Mouse (Mus musculus): ENCODE measurements around the gene Pak7. TPM values are rescaled to one million over a fixed set of nuclear protein-coding genes. Genes with fewer than 3 reads are reported as not detected.

The Pak7 gene
- polyA plus RNA-seq, 1 experiment from 2014 or later = 4.2 TPM

GRCm38 (mm10) chr2:136149530-136149929, 238.2 kb downstream of the Pak7 start:
- Histone ChIP-seq H3K4me3 (ENCODE audit: low read depth, low read length) (no peak overlapping the region), H3K27me3 (ENCODE audit: control insufficient read depth, insufficient read depth, low read length) (no peaks in the 10 kb centered on the region), H3K9me3 (replicated peaks; ENCODE audit: control insufficient read depth, low read length) (no peaks in the 10 kb centered on the region), H3K9ac (replicated peaks; ENCODE audit: low read length) (no peak overlapping the region), H3K27ac (replicated peaks; ENCODE audit: low read depth, low read length) (no peak overlapping the region), H3K36me3 (replicated peaks; ENCODE audit: control insufficient read depth, insufficient read depth, low read depth, low read length) (no peaks in the 10 kb centered on the region), H3K4me1 (ENCODE audit: control insufficient read depth, insufficient read depth, low read length) (no peaks in the 10 kb centered on the region), H3K4me2 (ENCODE audit: low read depth, low read length) (no peak overlapping the region)
- ATAC-seq (replicated peaks; ENCODE audit: insufficient number of reproducible peaks, low FRiP score, low TSS enrichment, low read depth) (peak; percentile 62; the same call in 1 of the 2 replicates), DNase-seq (ENCODE audit: low spot score) (peak; percentile 71)
- 43% methylated on average over 4 of the region's 4 CpGs for WGBS

- ATAC-seq (replicated peaks; ENCODE audit: insufficient number of reproducible peaks, low FRiP score, low TSS enrichment, low read depth) (peak; percentile 79; the same call in 1 of the 2 replicates), DNase-seq (ENCODE audit: low spot score) (peak; percentile 94)
- H3K36me3 ChIP-seq (replicated peaks; ENCODE audit: control insufficient read depth, insufficient read depth, low read depth, low read length) = no peaks in the 10 kb centered on the region
- H3K4me2 ChIP-seq (ENCODE audit: low read depth, low read length) = no peak overlapping the region
- H3K9me3 ChIP-seq (replicated peaks; ENCODE audit: control insufficient read depth, low read length) = no peaks in the 10 kb centered on the region
- H3K4me1 ChIP-seq (ENCODE audit: control insufficient read depth, insufficient read depth, low read length) = no peaks in the 10 kb centered on the region
- H3K9ac ChIP-seq (replicated peaks; ENCODE audit: low read length) = no peak overlapping the region
- WGBS = 5% methylated on average over 6 of the region's 6 CpGs
- no peak overlapping the region for H3K27ac ChIP-seq (replicated peaks; ENCODE audit: low read depth, low read length)
- no peaks in the 10 kb centered on the region for H3K27me3 ChIP-seq (ENCODE audit: control insufficient read depth, insufficient read depth, low read length)
- H3K4me3 ChIP-seq (ENCODE audit: low read depth, low read length) = no peak overlapping the region
These were observed 238.8 kb downstream of the Pak7 start for GRCm38 (mm10) chr2:136148999-136149398.

- no peak overlapping the region for H3K27ac ChIP-seq (replicated peaks; ENCODE audit: low read depth, low read length)
- no peaks in the 10 kb centered on the region for H3K36me3 ChIP-seq (replicated peaks; ENCODE audit: control insufficient read depth, insufficient read depth, low read depth, low read length)
- H3K4me2 ChIP-seq (ENCODE audit: low read depth, low read length) = no peak overlapping the region
- H3K9ac ChIP-seq (replicated peaks; ENCODE audit: low read length) = no peak overlapping the region
- H3K4me3 ChIP-seq (ENCODE audit: low read depth, low read length) = no peak overlapping the region
- DNase-seq (ENCODE audit: low spot score) = no peak
- H3K4me1 ChIP-seq (ENCODE audit: control insufficient read depth, insufficient read depth, low read length) = no peaks in the 10 kb centered on the region
- WGBS = 60% methylated on average over 2 of the region's 2 CpGs
- no peak for ATAC-seq (replicated peaks; ENCODE audit: insufficient number of reproducible peaks, low FRiP score, low TSS enrichment, low read depth)
- no peaks in the 10 kb centered on the region for H3K27me3 ChIP-seq (ENCODE audit: control insufficient read depth, insufficient read depth, low read length)
- no peaks in the 10 kb centered on the region for H3K9me3 ChIP-seq (replicated peaks; ENCODE audit: control insufficient read depth, low read length)
These were observed 247.0 kb downstream of the Pak7 start for GRCm38 (mm10) chr2:136140807-136141206.

- peak; percentile 69 for DNase-seq (ENCODE audit: low spot score)
- WGBS = 46% methylated on average over 4 of the region's 4 CpGs
- no peak overlapping the region for H3K4me2 ChIP-seq (ENCODE audit: low read depth, low read length)
- H3K36me3 ChIP-seq (replicated peaks; ENCODE audit: control insufficient read depth, insufficient read depth, low read depth, low read length) = no peaks in the 10 kb centered on the region
- no peak overlapping the region for H3K4me3 ChIP-seq (ENCODE audit: low read depth, low read length)
- no peaks in the 10 kb centered on the region for H3K9me3 ChIP-seq (replicated peaks; ENCODE audit: control insufficient read depth, low read length)
- no peak overlapping the region for H3K27ac ChIP-seq (replicated peaks; ENCODE audit: low read depth, low read length)
- H3K27me3 ChIP-seq (ENCODE audit: control insufficient read depth, insufficient read depth, low read length) = no peaks in the 10 kb centered on the region
- no peak for ATAC-seq (replicated peaks; ENCODE audit: insufficient number of reproducible peaks, low FRiP score, low TSS enrichment, low read depth)
- H3K9ac ChIP-seq (replicated peaks; ENCODE audit: low read length) = no peak overlapping the region
- H3K4me1 ChIP-seq (ENCODE audit: control insufficient read depth, insufficient read depth, low read length) = no peaks in the 10 kb centered on the region
These were observed 248.4 kb downstream of the Pak7 start for GRCm38 (mm10) chr2:136139159-136140069.

GRCm38 (mm10) chr2:136138451-136138850, 249.3 kb downstream of the Pak7 start:
- no peaks in the 10 kb centered on the region for H3K36me3 ChIP-seq (replicated peaks; ENCODE audit: control insufficient read depth, insufficient read depth, low read depth, low read length)
- ATAC-seq (replicated peaks; ENCODE audit: insufficient number of reproducible peaks, low FRiP score, low TSS enrichment, low read depth) (no peak), DNase-seq (ENCODE audit: low spot score) (no peak)
- H3K9ac ChIP-seq (replicated peaks; ENCODE audit: low read length) = no peak overlapping the region
- H3K9me3 ChIP-seq (replicated peaks; ENCODE audit: control insufficient read depth, low read length) = no peaks in the 10 kb centered on the region
- H3K27me3 ChIP-seq (ENCODE audit: control insufficient read depth, insufficient read depth, low read length) = no peaks in the 10 kb centered on the region
- no peaks in the 10 kb centered on the region for H3K4me1 ChIP-seq (ENCODE audit: control insufficient read depth, insufficient read depth, low read length)
- H3K27ac ChIP-seq (replicated peaks; ENCODE audit: low read depth, low read length) = no peak overlapping the region
- H3K4me2 ChIP-seq (ENCODE audit: low read depth, low read length) = no peak overlapping the region
- H3K4me3 ChIP-seq (ENCODE audit: low read depth, low read length) = no peak overlapping the region

GRCm38 (mm10) chr2:136121867-136122266, 265.9 kb downstream of the Pak7 start:
- ATAC-seq (replicated peaks; ENCODE audit: insufficient number of reproducible peaks, low FRiP score, low TSS enrichment, low read depth) (no peak; the same call in 1 of the 2 replicates), DNase-seq (ENCODE audit: low spot score) (no peak)
- Histone ChIP-seq H3K4me3 (ENCODE audit: low read depth, low read length) (no peak overlapping the region), H3K4me2 (ENCODE audit: low read depth, low read length) (no peak overlapping the region), H3K4me1 (ENCODE audit: control insufficient read depth, insufficient read depth, low read length) (no peaks in the 10 kb centered on the region), H3K27me3 (ENCODE audit: control insufficient read depth, insufficient read depth, low read length) (no peaks in the 10 kb centered on the region), H3K27ac (replicated peaks; ENCODE audit: low read depth, low read length) (no peak overlapping the region), H3K9me3 (replicated peaks; ENCODE audit: control insufficient read depth, low read length) (no peaks in the 10 kb centered on the region), H3K36me3 (replicated peaks; ENCODE audit: control insufficient read depth, insufficient read depth, low read depth, low read length) (no peaks in the 10 kb centered on the region), H3K9ac (replicated peaks; ENCODE audit: low read length) (no peak overlapping the region)
- WGBS = 52% methylated on average over 6 of the region's 6 CpGs

GRCm38 (mm10) chr2:136118006-136118405, 269.8 kb downstream of the Pak7 start:
- Histone ChIP-seq H3K36me3 (replicated peaks; ENCODE audit: control insufficient read depth, insufficient read depth, low read depth, low read length) (no peaks in the 10 kb centered on the region), H3K4me3 (ENCODE audit: low read depth, low read length) (no peak overlapping the region), H3K9ac (replicated peaks; ENCODE audit: low read length) (no peak overlapping the region), H3K9me3 (replicated peaks; ENCODE audit: control insufficient read depth, low read length) (no peaks in the 10 kb centered on the region), H3K4me2 (ENCODE audit: low read depth, low read length) (no peak overlapping the region), H3K4me1 (ENCODE audit: control insufficient read depth, insufficient read depth, low read length) (no peaks in the 10 kb centered on the region), H3K27me3 (ENCODE audit: control insufficient read depth, insufficient read depth, low read length) (no peaks in the 10 kb centered on the region), H3K27ac (replicated peaks; ENCODE audit: low read depth, low read length) (no peak overlapping the region)
- 91% methylated on average over 2 of the region's 2 CpGs for WGBS
- ATAC-seq (replicated peaks; ENCODE audit: insufficient number of reproducible peaks, low FRiP score, low TSS enrichment, low read depth) (no peak), DNase-seq (ENCODE audit: low spot score) (no peak)

- no peak overlapping the region for H3K9ac ChIP-seq (replicated peaks; ENCODE audit: low read length)
These were observed 274.4 kb downstream of the Pak7 start for GRCm38 (mm10) chr2:136113374-136113773.

More at GRCm38 (mm10) chr2:136113374-136113773, 274.4 kb downstream of the Pak7 start:
- no peaks in the 10 kb centered on the region for H3K9me3 ChIP-seq (replicated peaks; ENCODE audit: control insufficient read depth, low read length)
- no peaks in the 10 kb centered on the region for H3K36me3 ChIP-seq (replicated peaks; ENCODE audit: control insufficient read depth, insufficient read depth, low read depth, low read length)
- H3K27ac ChIP-seq (replicated peaks; ENCODE audit: low read depth, low read length) = no peak overlapping the region
- no peak overlapping the region for H3K4me2 ChIP-seq (ENCODE audit: low read depth, low read length)
- no peaks in the 10 kb centered on the region for H3K27me3 ChIP-seq (ENCODE audit: control insufficient read depth, insufficient read depth, low read length)
- H3K4me1 ChIP-seq (ENCODE audit: control insufficient read depth, insufficient read depth, low read length) = no peaks in the 10 kb centered on the region
- ATAC-seq (replicated peaks; ENCODE audit: insufficient number of reproducible peaks, low FRiP score, low TSS enrichment, low read depth) (no peak), DNase-seq (ENCODE audit: low spot score) (no peak)
- no peak overlapping the region for H3K4me3 ChIP-seq (ENCODE audit: low read depth, low read length)
- 86% methylated on average over 6 of the region's 6 CpGs for WGBS

Data from embryonic facial prominence, embryonic 11.5 days (tissue).